Mouse (Mus musculus) thymus, adult 2 months (tissue): Measurements from ENCODE around the gene Repin1. TPM values are rescaled to one million over a fixed set of nuclear protein-coding genes. Genes with fewer than 3 reads are reported as not detected.

Source experiments
- DNase-seq: peaks from one replicate; pipeline ENCODE4 v3.0.0; 2021
- H3K27ac ChIP-seq: fragments of 200-500 bp; 2 replicates; pipeline ENCODE4 v1.5.1; 2012; ENCODE audit warnings: low read length, control low read depth; ENCODE audit not compliant: control insufficient read depth, insufficient read depth
- H3K27me3 ChIP-seq: fragments of 200-500 bp; 2 replicates; pipeline ENCODE4 v1.6.1; 2012; ENCODE audit warnings: mild to moderate bottlenecking, low read length, moderate library complexity, mixed read lengths; ENCODE audit not compliant: control insufficient read depth, insufficient read depth
- H3K36me3 ChIP-seq: fragments of 200-500 bp; 2 replicates; pipeline ENCODE4 v1.6.1; 2012; ENCODE audit warnings: mild to moderate bottlenecking, low read length, moderate library complexity; ENCODE audit not compliant: control insufficient read depth, insufficient read depth
- H3K4me1 ChIP-seq: fragments of 200-500 bp; replicated peaks from 2 replicates; pipeline ENCODE4 v1.6.1; 2012; ENCODE audit warnings: low read length; ENCODE audit not compliant: control insufficient read depth, insufficient read depth
- H3K4me3 ChIP-seq: fragments of 200-500 bp; 2 replicates; pipeline ENCODE4 v1.5.1; 2012; ENCODE audit warnings: mild to moderate bottlenecking, low read length, control low read depth, moderate library complexity; ENCODE audit not compliant: control insufficient read depth, insufficient read depth
- CTCF ChIP-seq: fragments of 200-500 bp; IDR thresholded peaks from 2 replicates; pipeline ENCODE4 v1.5.1; 2012; ENCODE audit warnings: mild to moderate bottlenecking, control low read depth, low read length, moderate library complexity, borderline replicate concordance; ENCODE audit not compliant: control insufficient read depth, poor library complexity, insufficient read depth; ENCODE audit errors: extremely low read depth
- POLR2A ChIP-seq: fragments of 200-500 bp; IDR thresholded peaks from 2 replicates; pipeline ENCODE4 v1.6.1; 2012; ENCODE audit warnings: mild to moderate bottlenecking, low read length, control low read depth, moderate library complexity; ENCODE audit not compliant: control insufficient read depth, poor library complexity, insufficient read depth; ENCODE audit errors: extremely low read depth
- WGBS: fragments of 180-500 bp; shearing (Covaris S2); methylation state at CpG from one replicate; pipeline ENCODE4 v1.1.7; 2018; 5-methylcytosine and 5-hydroxymethylcytosine counted together
- polyA plus RNA-seq: library from polyadenylated mRNA; depleted of rRNA; stranded (reverse); fragments of >200 nt; gene quantifications from 2 replicates; pipeline ENCODE4 v1.2.3, GENCODE M21; 2012

The Repin1 gene
- polyA plus RNA-seq, 1 experiment = 35.3 TPM

DNA sequence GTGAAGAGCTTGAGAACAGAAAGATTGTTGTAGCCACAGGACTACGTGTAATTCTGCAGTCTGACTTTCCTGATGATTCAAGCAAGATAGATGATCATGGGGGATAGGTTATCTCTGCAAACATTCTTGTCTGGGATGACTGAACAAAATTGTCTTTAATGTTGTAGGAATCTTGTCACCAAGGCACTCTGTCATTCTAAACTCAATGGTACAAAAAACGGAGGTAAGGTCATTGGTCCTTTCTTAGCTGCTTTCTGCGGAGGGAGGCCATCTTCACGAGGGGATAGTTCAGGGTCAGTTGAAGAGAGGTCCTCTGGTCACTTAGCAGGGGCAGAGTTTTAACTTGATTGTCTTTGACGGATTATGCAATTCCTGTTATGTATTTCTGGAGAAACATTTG, 14.9 kb upstream of the Repin1 start:
- Histone ChIP-seq H3K4me1 (peaks cover 5% of the 10 kb centered on the region), H3K36me3 (no peaks in the 10 kb centered on the region), H3K4me3 (no peak overlapping the region), H3K27me3 (no peaks in the 10 kb centered on the region), H3K27ac (no peak overlapping the region)
- DNase-seq = no peak
- no peak for TF ChIP-seq CTCF
- WGBS = 58% methylated on average over 5 of the region's 5 CpGs

DNA sequence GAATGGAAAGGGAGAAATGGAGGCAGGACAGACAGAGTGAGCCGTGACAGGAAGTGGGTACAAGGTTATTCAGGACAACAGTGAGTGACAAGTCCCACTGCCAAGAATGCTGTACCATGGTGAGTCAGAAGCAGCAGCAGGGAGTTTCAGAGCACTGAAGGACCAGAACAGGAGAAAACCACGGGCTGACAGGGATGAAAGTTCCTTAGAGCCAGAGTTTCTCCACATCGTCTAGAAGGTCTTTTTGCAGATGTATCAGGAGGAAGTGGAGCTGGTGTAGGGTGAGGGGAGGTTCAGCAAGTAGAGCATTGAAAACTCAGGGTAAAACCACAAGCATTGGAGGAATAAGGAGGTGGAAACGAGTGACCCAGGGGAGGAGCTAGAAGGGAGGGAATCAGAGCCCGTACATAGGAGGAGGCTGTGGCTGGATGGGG, 14.5 kb upstream of the Repin1 start:
- Histone ChIP-seq H3K36me3 (no peaks in the 10 kb centered on the region), H3K4me1 (peaks cover 5% of the 10 kb centered on the region), H3K4me3 (no peak overlapping the region), H3K27ac (no peak overlapping the region), H3K27me3 (no peaks in the 10 kb centered on the region)
- no peak for TF ChIP-seq POLR2A
- no peak for TF ChIP-seq CTCF
- 2% methylated on average over 5 of the region's 5 CpGs for WGBS
- no peak for DNase-seq

DNA sequence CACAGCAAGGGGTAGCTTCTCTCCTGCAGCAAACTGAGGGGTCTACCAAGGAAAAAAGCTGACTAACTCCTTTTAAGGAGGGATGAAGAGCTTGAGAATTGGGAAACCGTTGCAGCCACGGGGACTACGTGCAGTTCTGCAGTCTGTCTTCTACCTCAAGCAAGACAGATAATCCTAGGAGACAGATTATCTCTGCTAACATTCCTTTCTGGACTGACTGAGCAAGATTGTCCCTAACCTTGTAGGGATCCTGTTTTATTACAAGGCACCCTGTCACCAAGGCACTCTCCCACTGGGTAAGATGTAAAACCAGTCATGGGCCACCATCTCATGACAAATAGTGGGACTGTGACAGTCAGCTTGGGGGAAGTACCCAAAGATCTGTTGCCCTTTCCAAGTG, 12.4 kb upstream of the Repin1 start:
- Histone ChIP-seq H3K4me1 (peaks cover 5% of the 10 kb centered on the region), H3K27ac (no peak overlapping the region)
- no peak for DNase-seq

GRCm38 (mm10) chr6:48582037-48582436, 11.6 kb upstream of the Repin1 start:
- 83% methylated on average over 3 of the region's 3 CpGs for WGBS
- DNase-seq = peak; percentile 40
- H3K4me3 ChIP-seq = no peak overlapping the region
- no peaks in the 10 kb centered on the region for H3K36me3 ChIP-seq
- no peak for TF ChIP-seq POLR2A
- TF ChIP-seq CTCF = no peak
- H3K27me3 ChIP-seq = no peaks in the 10 kb centered on the region
- peaks cover 5% of the 10 kb centered on the region for H3K4me1 ChIP-seq
- no peak overlapping the region for H3K27ac ChIP-seq

More for the DNA sequence above, 12.4 kb upstream of the Repin1 start:
- Histone ChIP-seq H3K27me3 (no peaks in the 10 kb centered on the region), H3K4me3 (no peak overlapping the region), H3K36me3 (no peaks in the 10 kb centered on the region)
- 84% methylated on average over 3 of the region's 3 CpGs for WGBS
- TF ChIP-seq CTCF = no peak
- no peak for TF ChIP-seq POLR2A

GRCm38 (mm10) chr6:48589194-48589750, 4.4 kb upstream of the Repin1 start, which contains the start of gene Gm45021:
Gene Gm45021, plus strand, starts transcription at chr6:48589610.
- WGBS = 5% methylated on average over 6 of the region's 6 CpGs

DNA sequence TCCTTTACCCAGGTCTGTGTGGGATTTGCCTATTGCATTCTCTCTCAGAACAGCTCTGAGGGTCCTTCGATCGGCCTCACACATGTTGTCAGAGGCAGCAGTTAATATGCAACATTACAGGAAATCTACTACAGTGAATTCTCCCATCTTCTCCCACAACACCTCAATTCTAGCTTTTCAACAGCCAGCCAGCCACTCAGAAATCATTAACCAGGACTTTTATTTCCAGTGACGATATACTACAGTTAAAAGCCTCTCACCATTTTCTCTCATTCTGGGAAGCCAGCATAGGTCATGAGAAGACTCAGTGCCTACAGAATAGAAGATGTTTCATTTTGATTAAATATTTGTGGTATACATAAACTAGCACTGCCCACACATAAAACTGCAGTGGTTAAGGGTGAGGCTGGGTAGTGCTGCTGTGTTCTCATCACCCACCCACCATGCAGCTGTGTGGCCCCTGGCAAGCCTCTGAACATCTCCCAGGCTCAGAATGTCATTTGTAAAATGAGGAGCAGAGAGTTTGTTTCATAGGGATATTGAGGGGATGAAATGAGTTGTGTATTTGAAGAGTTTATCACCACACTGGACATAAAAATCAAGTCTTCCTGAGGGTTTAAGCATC, 2.4 kb upstream of the Repin1 start:
- no peak for DNase-seq
- Histone ChIP-seq H3K4me3 (no peak overlapping the region), H3K27ac (no peak overlapping the region), H3K4me1 (peaks cover 26% of the 10 kb centered on the region), H3K27me3 (no peaks in the 10 kb centered on the region), H3K36me3 (no peaks in the 10 kb centered on the region)
- 47% methylated on average over 3 of the region's 3 CpGs for WGBS
- TF ChIP-seq CTCF (no peak), POLR2A (no peak)

More at GRCm38 (mm10) chr6:48589194-48589750, 4.4 kb upstream of the Repin1 start, which contains the start of gene Gm45021:
- no peaks in the 10 kb centered on the region for H3K27me3 ChIP-seq
- H3K4me3 ChIP-seq = no peak within 1 kb of the TSS
- no peaks in the 10 kb centered on the region for H3K36me3 ChIP-seq
- TF ChIP-seq CTCF = no peak
- no peak for TF ChIP-seq POLR2A
- peak within 1 kb of the TSS; percentile 34; the same call in 1 of the 2 replicates for H3K27ac ChIP-seq
- peaks cover 17% of the 10 kb centered on the region for H3K4me1 ChIP-seq
- DNase-seq = no peak

GRCm38 (mm10) chr6:48591871-48592270, 1.8 kb upstream of the Repin1 start:
- Histone ChIP-seq H3K36me3 (no peaks in the 10 kb centered on the region), H3K27me3 (no peaks in the 10 kb centered on the region), H3K4me1 (peaks cover 26% of the 10 kb centered on the region), H3K4me3 (no peak overlapping the region), H3K27ac (no peak overlapping the region)
- 68% methylated on average over 6 of the region's 6 CpGs for WGBS
- TF ChIP-seq POLR2A = no peak
- no peak for TF ChIP-seq CTCF
- DNase-seq = no peak
